Mouse (Mus musculus) liver, adult 2 months (tissue): ENCODE measurements at regions not wholly inside any gene's neighbourhood (a gene's known extent, or its start where the extent isn't known, plus 50 kb on each side); places are given as distances from the start of the nearest gene placed in this dataset.

Experiments used
- DNase-seq: peaks from one replicate; pipeline ENCODE4 v3.0.0-alpha.2; 2011; ENCODE audit warnings: low read depth, low spot score; ENCODE audit errors: extremely low read depth
- H3K27ac ChIP-seq: fragments of 200-500 bp; replicated peaks from 2 replicates; pipeline ENCODE4 v1.5.1; 2012; ENCODE audit warnings: low read depth, mild to moderate bottlenecking, control low read depth, inconsistent platforms, low read length; ENCODE audit not compliant: insufficient read depth
- H3K27me3 ChIP-seq: fragments of 200-500 bp; 2 replicates; pipeline ENCODE4 v1.6.1; 2012; ENCODE audit warnings: mild to moderate bottlenecking, moderate library complexity, low read length, inconsistent platforms; ENCODE audit not compliant: control insufficient read depth, insufficient read depth
- H3K36me3 ChIP-seq: fragments of 200-500 bp; 2 replicates; pipeline ENCODE4 v1.6.1; 2012; ENCODE audit warnings: low read length, inconsistent platforms; ENCODE audit not compliant: control insufficient read depth, insufficient read depth
- H3K4me1 ChIP-seq: fragments of 200-500 bp; 2 replicates; pipeline ENCODE4 v1.6.1; 2011; ENCODE audit warnings: low read length; ENCODE audit not compliant: control insufficient read depth, insufficient read depth
- H3K4me3 ChIP-seq: fragments of 200-500 bp; 2 replicates; pipeline ENCODE4 v1.5.1; 2011; ENCODE audit warnings: low read depth, mild to moderate bottlenecking, control low read depth, low read length, moderate library complexity; ENCODE audit not compliant: insufficient read depth
- H3K79me2 ChIP-seq: fragments of 200-500 bp; 2 replicates; pipeline ENCODE4 v1.6.1; 2012; ENCODE audit warnings: inconsistent platforms, mild to moderate bottlenecking, low read length, moderate library complexity; ENCODE audit not compliant: control insufficient read depth, insufficient read depth
- H3K9ac ChIP-seq: fragments of 200-500 bp; 2 replicates; pipeline ENCODE4 v1.6.1; 2012; ENCODE audit warnings: low read depth, mild to moderate bottlenecking, control low read depth, inconsistent platforms, low read length
- CTCF ChIP-seq: fragments of 200-500 bp; IDR thresholded peaks from 2 replicates; pipeline ENCODE4 v1.5.1; 2011; ENCODE audit warnings: low read depth, low read length, control low read depth
- POLR2A ChIP-seq: fragments of 200-500 bp; IDR thresholded peaks from 2 replicates; pipeline ENCODE4 v1.6.1; 2011; ENCODE audit warnings: low read length, control low read depth; ENCODE audit not compliant: insufficient read depth; ENCODE audit errors: extremely low read depth
- WGBS: fragments of 180-500 bp; shearing (Covaris S2); methylation state at CpG from one replicate; pipeline ENCODE4 v1.1.7; 2018; 5-methylcytosine and 5-hydroxymethylcytosine counted together

GRCm38 (mm10) chr1:83495022-83495421, 87.0 kb upstream of the Sphkap start:
- no peaks in the 10 kb centered on the region for H3K4me1 ChIP-seq
- H3K9ac ChIP-seq = no peak overlapping the region
- no peaks in the 10 kb centered on the region for H3K79me2 ChIP-seq
- WGBS = 68% methylated on average over 4 of the region's 4 CpGs
- H3K27me3 ChIP-seq = no peaks in the 10 kb centered on the region
- H3K36me3 ChIP-seq = no peaks in the 10 kb centered on the region
- no peak overlapping the region for H3K4me3 ChIP-seq
- TF ChIP-seq POLR2A (no peak), CTCF (no peak)
- DNase-seq = no peak
- H3K27ac ChIP-seq = no peak overlapping the region

GRCm38 (mm10) chr1:83479111-83479510, 71.1 kb upstream of the Sphkap start:
- WGBS = 69% methylated on average over 2 of the region's 2 CpGs
- no peak overlapping the region for H3K27ac ChIP-seq
- no peaks in the 10 kb centered on the region for H3K79me2 ChIP-seq
- DNase-seq = no peak
- H3K4me1 ChIP-seq = no peaks in the 10 kb centered on the region
- H3K27me3 ChIP-seq = no peaks in the 10 kb centered on the region
- H3K9ac ChIP-seq = no peak overlapping the region
- no peak overlapping the region for H3K4me3 ChIP-seq
- no peak for TF ChIP-seq POLR2A
- no peak for TF ChIP-seq CTCF
- H3K36me3 ChIP-seq = no peaks in the 10 kb centered on the region
